In genomic region chr16:44204331-44204730, GRCm38 (mm10) we compare ENCODE assay signal across 13 mouse cellular contexts. TPM values are rescaled to one million over a fixed set of nuclear protein-coding genes. Genes with fewer than 3 reads are reported as not detected.
DNase-seq lines count a peak whose midpoint lies in the region; ATAC-seq and TF ChIP-seq lines count a peak whose summit lies in the region.
"Had no signal": no experiment of that assay in that cellular context is flagged by ENCODE, and none has a peak within 500 bp of the region (broad histone marks: within the 10 kb centered on the region; RNA-seq: fewer than 3 reads in every experiment).

No protein-coding gene starts in this region.

- peak; percentile 90 for DNase-seq in heart, adult 11 months
- DNase-seq in heart, adult 2 months: no peak
- peak; percentile 57 to 70 for DNase-seq in cerebellum, postnatal 10 days
- DNase-seq in layer of hippocampus, postnatal 14 days (ENCODE audit: low spot score in 2 of 2): peak; percentile 35 to 75
- no peak for DNase-seq in ovary, adult 18-20 months (ENCODE audit: low spot score)
- no peak for DNase-seq in frontal cortex, postnatal 10 days (ENCODE audit: low spot score in 2 of 2)
- DNase-seq: gastrocnemius, postnatal 10 days; thymus, postnatal 36 days had no signal

- intact Hi-C loops in heart, adult 2 months (cut with DNase I): no loop called here

- no peak for TF ChIP-seq CTCF in heart, adult 2 months (IDR thresholded peaks at IDR 0.05)

- peak; percentile 91 for ATAC-seq in cerebellum, adult (ENCODE audit: insufficient number of reproducible peaks, low FRiP score, low TSS enrichment)
- ATAC-seq in erythroblast, adult 5-6 weeks (replicated peaks; ENCODE audit: low FRiP score, poor library complexity, severe bottlenecking): no peak
- ATAC-seq: liver, embryonic 12.5 days had no signal

- no peaks in the 10 kb centered on the region for H3K36me3 ChIP-seq in heart, adult 2 months (ENCODE audit: control insufficient read depth, insufficient read depth, low read length)

- no peaks in the 10 kb centered on the region for H3K79me2 ChIP-seq in heart, adult 2 months (replicated peaks; ENCODE audit: control insufficient read depth, insufficient read depth, low read length)

- TF ChIP-seq EP300 in heart, adult 2 months (IDR thresholded peaks at IDR 0.05; ENCODE audit: insufficient read depth, low read depth, low read length): no peak

- WGBS in heart, adult 2 months: 76% methylated on average over 6 of the region's 6 CpGs

- H3K27me3 ChIP-seq in heart, adult 2 months (ENCODE audit: control insufficient read depth, insufficient read depth, low read length): no peaks in the 10 kb centered on the region
- H3K27me3 ChIP-seq: hindbrain, embryonic 15.5 days; liver, embryonic 12.5 days; neural tube, embryonic 15.5 days had no signal

- H3K4me3 ChIP-seq in heart, adult 2 months: no peak overlapping the region
- H3K4me3 ChIP-seq: hindbrain, embryonic 15.5 days; liver, embryonic 12.5 days; neural tube, embryonic 15.5 days had no signal

- TF ChIP-seq POLR2A in heart, adult 2 months (IDR thresholded peaks at IDR 0.05; ENCODE audit: insufficient read depth, low read depth, low read length): no peak

- no peak overlapping the region for H3K9ac ChIP-seq in heart, adult 2 months (ENCODE audit: low read depth, low read length)
- H3K9ac ChIP-seq: hindbrain, embryonic 15.5 days; liver, embryonic 12.5 days; neural tube, embryonic 15.5 days had no signal

- no peak overlapping the region for H3K27ac ChIP-seq in heart, adult 2 months
- H3K27ac ChIP-seq: hindbrain, embryonic 15.5 days; liver, embryonic 12.5 days; neural tube, embryonic 15.5 days had no signal

- no peaks in the 10 kb centered on the region for H3K4me1 ChIP-seq in heart, adult 2 months (ENCODE audit: control insufficient read depth, insufficient read depth, low read length)
- H3K4me1 ChIP-seq: hindbrain, embryonic 15.5 days; neural tube, embryonic 15.5 days had no signal

RNA-seq across cellular contexts. Expression of gene Usf3, which starts 31.3 kb away (rescaled TPM):
- 10 to 100 TPM; 16.5 to 21.2 TPM for total RNA-seq in heart, adult 2 months (2021)
- polyA plus RNA-seq in heart, adult 2 months (2012; rRNA removed): 5.9 and 8.1 TPM in 2 replicates
- total RNA-seq in layer of hippocampus, postnatal 14 days (2021): 10 to 100 TPM; 39.4 to 42.0 TPM
- 11.7 and 15.9 TPM in 2 replicates for total RNA-seq in erythroblast, adult 5-6 weeks (2015; ENCODE audit: low replicate concordance)
- total RNA-seq in erythroblast, adult 5-6 weeks (2017; ENCODE audit: low replicate concordance): 4.4 and 7.1 TPM in 2 replicates

Comparison
In these comparisons a context has a peak if more than half of its experiments do, and no peak if none do; other contexts are left out.
1. DNase-seq: peak in heart, adult 11 months (single experiment), cerebellum, postnatal 10 days (2 of 2) and layer of hippocampus, postnatal 14 days (2 of 2); none in heart, adult 2 months (0 of 2), ovary, adult 18-20 months (single experiment) and frontal cortex, postnatal 10 days (0 of 2).